Mouse (Mus musculus): Measurements from ENCODE around the gene Tacr1.

GRCm38 (mm10) chr6:82536641-82537040 lies 134.5 kb downstream of the Tacr1 start:
- no peak for TF ChIP-seq CTCF (IDR thresholded peaks at IDR 0.05; ENCODE audit: low read depth)
- TF ChIP-seq EP300 (IDR thresholded peaks at IDR 0.05; ENCODE audit: low read depth), result no peak

Measured in heart, postnatal 0 days (tissue).